Mouse (Mus musculus) embryonic fibroblast, embryonic 13.5 days (primary cell): ENCODE data around the gene Rnaseh2b.

Source experiments
- CTCF ChIP-seq: IDR thresholded peaks from 2 replicates; pipeline ENCODE4 v1.5.1; 2011; ENCODE audit warnings: mild to moderate bottlenecking, control low read depth, low read length, moderate library complexity, borderline replicate concordance; ENCODE audit not compliant: insufficient read depth
- POLR2A ChIP-seq: IDR thresholded peaks from 2 replicates; pipeline ENCODE4 v1.6.1; 2011; ENCODE audit warnings: low read depth, mild to moderate bottlenecking, control low read depth, low read length, moderate library complexity

GRCm38 (mm10) chr14:62282974-62283373, 9.4 kb upstream of the Rnaseh2b start:
- TF ChIP-seq POLR2A = no peak
- no peak for TF ChIP-seq CTCF
